Mouse (Mus musculus): ENCODE measurements around the gene Psmd8.
A peak's percentile ranks its signal among the peaks of the same experiment; 100 is the strongest.
"Not testable (repeated sequence)": the region's sequence is repeated elsewhere in the genome, so short reads cannot be mapped to it uniquely, and the experiment has no call there.

Psmd8 gene

DNA sequence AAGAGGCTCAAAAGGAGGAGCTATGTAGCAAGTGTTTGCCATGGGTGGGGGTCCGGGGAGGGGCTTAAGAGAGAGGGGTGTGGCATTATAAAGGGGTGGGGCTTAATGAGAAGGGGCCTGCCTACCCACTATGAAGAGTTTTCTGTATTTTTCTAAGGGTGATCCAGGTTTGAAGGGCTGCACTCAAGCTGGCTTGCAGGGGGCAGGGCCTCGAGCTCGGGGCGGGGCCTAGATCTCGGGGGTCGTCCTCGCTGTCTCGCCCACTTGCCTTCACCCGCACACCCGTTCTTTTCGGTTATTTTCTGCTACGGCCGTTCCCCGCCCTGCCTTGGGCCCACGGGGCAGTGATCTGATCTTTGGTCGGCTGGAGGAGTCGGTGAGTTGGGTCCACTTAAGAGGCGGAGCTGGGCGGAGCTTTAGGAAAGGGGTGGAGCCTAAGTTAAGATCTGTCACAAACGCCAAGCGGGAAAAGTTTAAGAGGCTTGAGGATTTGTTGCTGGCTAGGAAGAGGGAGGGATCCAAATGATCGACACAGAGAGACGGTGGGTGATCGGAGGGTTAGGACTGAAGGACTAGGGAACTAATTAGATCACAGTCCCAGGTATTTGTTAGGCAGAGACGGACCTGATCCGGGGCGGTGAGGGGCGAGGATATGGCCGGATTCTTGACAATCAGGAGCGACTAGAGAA is 10.3 kb downstream of the Psmd8 start, which contains the start of the genes Ggn and Spred3:
TSS of gene Ggn (plus strand) at position 145 of the 689 bp plus-strand sequence.
TSS of gene Spred3 (minus strand) at position 346 of the 689 bp plus-strand sequence.
- peak; percentile 57 for DNase-seq (ENCODE audit: low spot score)

GRCm38 (mm10) chr7:29169231-29170065 is 11.1 kb downstream of the Psmd8 start:
- DNase-seq (ENCODE audit: low spot score): peak; percentile 92

GRCm38 (mm10) chr7:29168791-29169230 is 11.7 kb downstream of the Psmd8 start:
- peak; percentile 42 for DNase-seq (ENCODE audit: low spot score)

GRCm38 (mm10) chr7:29168121-29168695 is 12.3 kb downstream of the Psmd8 start:
- DNase-seq (ENCODE audit: low spot score): peak; percentile 56

- no peak for DNase-seq (ENCODE audit: low spot score)
Measured at GRCm38 (mm10) chr7:29167656-29168055, 12.8 kb downstream of the Psmd8 start.

- DNase-seq (ENCODE audit: low spot score): no peak
Measured at GRCm38 (mm10) chr7:29162750-29163525, 17.6 kb downstream of the Psmd8 start.

DNA sequence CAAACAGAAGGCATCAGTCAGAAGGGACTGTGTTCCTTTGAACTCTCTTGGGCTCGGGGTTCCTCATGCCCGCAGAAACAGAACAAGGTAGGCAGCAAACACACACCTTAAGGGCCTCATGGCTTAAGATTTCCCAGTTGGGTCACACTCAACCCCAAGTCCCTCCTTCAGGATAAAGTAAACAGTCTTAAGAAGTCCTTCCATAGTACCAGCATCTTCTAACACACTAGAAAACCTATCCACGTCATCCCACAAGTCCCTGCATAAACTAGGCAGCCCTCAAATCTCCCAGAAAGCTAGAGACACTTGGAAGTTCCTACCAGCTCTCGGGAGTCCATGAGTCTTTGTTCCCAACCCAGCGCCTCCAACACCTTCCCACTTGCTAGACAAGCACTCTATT is 18.2 kb downstream of the Psmd8 start:
- DNase-seq (ENCODE audit: low spot score): no peak

DNA sequence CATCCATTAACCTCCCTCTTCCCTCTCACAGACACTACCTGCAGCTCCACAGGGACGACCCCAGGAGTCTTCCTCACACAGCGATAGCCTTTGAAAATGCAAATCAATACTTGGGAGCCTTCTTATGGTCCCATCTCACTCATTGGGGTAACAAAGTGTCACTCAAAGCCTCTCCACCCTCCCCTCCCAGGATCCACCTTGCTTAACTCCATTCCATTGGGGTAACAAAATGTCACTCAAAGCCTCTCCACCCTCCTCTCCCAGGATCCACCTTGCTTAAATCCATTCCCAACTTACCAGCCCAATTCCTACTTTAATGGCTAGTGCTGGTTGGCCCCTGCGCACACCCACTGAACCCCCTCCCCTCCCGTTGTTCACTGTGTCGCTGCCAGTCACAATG is 22.2 kb downstream of the Psmd8 start:
- no peak for DNase-seq (ENCODE audit: low spot score)

- peak; percentile 84 for DNase-seq (ENCODE audit: low spot score)
Measured at GRCm38 (mm10) chr7:29155838-29156782, 24.4 kb downstream of the Psmd8 start, which contains the start of gene Fam98c. TSS of gene Fam98c (minus strand) at chr7:29156234.

GRCm38 (mm10) chr7:29155196-29155837 is 25.2 kb downstream of the Psmd8 start:
- peak; percentile 86 for DNase-seq (ENCODE audit: low spot score)

- no peak for DNase-seq (ENCODE audit: low spot score)
Measured at GRCm38 (mm10) chr7:29154018-29154720, 26.3 kb downstream of the Psmd8 start.

- no peak for DNase-seq (ENCODE audit: low spot score)
Measured at GRCm38 (mm10) chr7:29151486-29151885, 29.0 kb downstream of the Psmd8 start.

- DNase-seq (ENCODE audit: low spot score): no peak
Measured at GRCm38 (mm10) chr7:29148771-29149170, 31.7 kb downstream of the Psmd8 start.

GRCm38 (mm10) chr7:29146625-29147367 is 33.7 kb downstream of the Psmd8 start:
- no peak for DNase-seq (ENCODE audit: low spot score)

- DNase-seq (ENCODE audit: low spot score): no peak
Measured at GRCm38 (mm10) chr7:29144006-29144405, 36.5 kb downstream of the Psmd8 start.

DNA sequence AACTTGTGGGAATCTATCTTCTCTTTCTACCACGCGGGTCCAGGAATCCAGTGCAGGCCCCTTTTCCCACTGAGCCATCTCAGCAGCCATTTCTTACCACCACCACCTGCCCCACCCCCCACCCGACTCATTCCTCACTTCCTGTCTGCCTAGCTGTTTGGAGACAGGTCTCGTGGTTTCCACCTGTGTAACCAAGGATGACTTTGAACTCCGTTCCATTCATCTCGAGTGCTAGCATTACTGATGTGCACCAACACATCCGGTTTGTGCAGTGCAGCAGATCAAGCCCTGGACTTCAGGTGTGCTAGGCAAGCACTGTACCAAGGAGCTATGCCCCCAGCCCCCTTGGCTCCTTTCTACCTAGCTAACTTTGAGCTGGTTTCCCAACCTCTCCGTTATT is 39.1 kb downstream of the Psmd8 start:
- DNase-seq (ENCODE audit: low spot score): no peak

- not testable (repeated sequence) for DNase-seq (ENCODE audit: low spot score)
Measured at GRCm38 (mm10) chr7:29139237-29139636, 41.3 kb downstream of the Psmd8 start.

DNA sequence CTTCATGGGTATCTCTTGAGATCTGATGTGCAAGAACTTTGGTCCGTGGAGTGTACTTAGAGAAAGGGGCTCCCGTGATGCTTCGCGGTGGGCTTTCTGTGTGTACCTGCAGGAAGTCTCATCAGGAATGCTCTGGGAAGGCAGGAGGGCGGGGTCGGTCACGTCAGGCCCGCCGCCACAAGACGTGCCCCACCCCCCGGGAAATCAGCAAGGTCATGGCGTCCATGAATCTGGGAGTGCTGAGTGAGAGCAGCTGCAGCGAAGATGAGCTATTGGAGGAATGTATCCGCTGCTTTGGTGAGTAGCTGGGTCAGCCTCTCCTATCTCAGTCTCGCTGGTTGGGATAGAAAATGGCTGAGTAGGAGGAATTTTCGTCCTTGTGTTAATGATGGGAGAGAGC is 43.1 kb downstream of the Psmd8 start:
- no peak for DNase-seq (ENCODE audit: low spot score)
